Mouse (Mus musculus) cerebellum, adult 11 months (tissue): ENCODE measurements around the gene Armc7.
"Not testable (repeated sequence)": the region's sequence is repeated elsewhere in the genome, so short reads cannot be mapped to it uniquely, and the experiment has no call there.

Experiments
- DNase-seq: peaks from one replicate; pipeline ENCODE4 v3.0.0; 2022

Gene Armc7

GRCm38 (mm10) chr11:115492387-115492786 lies 16.9 kb downstream of the Armc7 start:
- DNase-seq, result no peak

- DNase-seq, result not testable (repeated sequence)
These were observed 21.1 kb downstream of the Armc7 start for GRCm38 (mm10) chr11:115496559-115496958.

GRCm38 (mm10) chr11:115502636-115503035 lies 27.2 kb downstream of the Armc7 start:
- no peak for DNase-seq

- DNase-seq, result no peak
These were observed 31.1 kb downstream of the Armc7 start for GRCm38 (mm10) chr11:115506586-115506985.

- DNase-seq, result no peak
These were observed 32.6 kb downstream of the Armc7 start for GRCm38 (mm10) chr11:115508061-115508460.

GRCm38 (mm10) chr11:115509773-115510506 lies 34.5 kb downstream of the Armc7 start:
- DNase-seq, result no peak

GRCm38 (mm10) chr11:115510507-115510888 lies 35.0 kb downstream of the Armc7 start:
- no peak for DNase-seq

- DNase-seq, result no peak
These were observed 35.7 kb downstream of the Armc7 start for GRCm38 (mm10) chr11:115511121-115511520.

GRCm38 (mm10) chr11:115512004-115512403 lies 36.5 kb downstream of the Armc7 start:
- no peak for DNase-seq

GRCm38 (mm10) chr11:115512407-115513183 lies 37.1 kb downstream of the Armc7 start:
- no peak for DNase-seq

GRCm38 (mm10) chr11:115513271-115514237 lies 38.1 kb downstream of the Armc7 start:
- DNase-seq, result no peak

- peak; percentile 96 for DNase-seq
These were observed 38.8 kb downstream of the Armc7 start, which contains the start of gene Jpt1 for GRCm38 (mm10) chr11:115514238-115514663. Jpt1 (minus strand) TSS chr11:115514387.

GRCm38 (mm10) chr11:115515021-115515420 lies 39.6 kb downstream of the Armc7 start:
- no peak for DNase-seq

- DNase-seq, result no peak
These were observed 41.5 kb downstream of the Armc7 start for GRCm38 (mm10) chr11:115516942-115517341.

GRCm38 (mm10) chr11:115518693-115519092 lies 43.2 kb downstream of the Armc7 start:
- DNase-seq, result no peak

- no peak for DNase-seq
These were observed 44.1 kb downstream of the Armc7 start for GRCm38 (mm10) chr11:115519581-115519980.

- DNase-seq, result no peak
These were observed 44.8 kb downstream of the Armc7 start for GRCm38 (mm10) chr11:115520218-115520617.

- DNase-seq, result no peak
These were observed 45.6 kb downstream of the Armc7 start for GRCm38 (mm10) chr11:115521080-115521479.

- DNase-seq, result no peak
These were observed 46.8 kb downstream of the Armc7 start for GRCm38 (mm10) chr11:115522238-115522637.

GRCm38 (mm10) chr11:115522703-115523102 lies 47.2 kb downstream of the Armc7 start:
- no peak for DNase-seq

GRCm38 (mm10) chr11:115526446-115526845 lies 51.0 kb downstream of the Armc7 start:
- DNase-seq, result not testable (repeated sequence)

- no peak for DNase-seq
These were observed 59.4 kb downstream of the Armc7 start for GRCm38 (mm10) chr11:115534759-115535371.
